Mouse (Mus musculus): ENCODE data around the gene Comt. TPM values are rescaled to one million over a fixed set of nuclear protein-coding genes. Genes with fewer than 3 reads are reported as not detected.

Gene Comt
- polyA plus RNA-seq, 1 experiment = 89.2 TPM

- H3K4me1 ChIP-seq (ENCODE audit: control insufficient read depth, insufficient read depth, low read length) = peaks cover 9% of the 10 kb centered on the region
- TF ChIP-seq POLR2A (IDR thresholded peaks at IDR 0.05; ENCODE audit: low read depth, low read length) (no peak), CTCF (IDR thresholded peaks at IDR 0.05; ENCODE audit: borderline replicate concordance, insufficient read depth, low read length) (no peak)
- H3K4me3 ChIP-seq (ENCODE audit: insufficient read depth, low read length) = no peak overlapping the region
Measured at GRCm38 (mm10) chr16:18416094-18416761, 10.4 kb downstream of the Comt start.

GRCm38 (mm10) chr16:18413032-18413816, 13.4 kb downstream of the Comt start:
- no peak overlapping the region for H3K4me3 ChIP-seq (ENCODE audit: insufficient read depth, low read length)
- H3K4me1 ChIP-seq (ENCODE audit: control insufficient read depth, insufficient read depth, low read length) = peaks cover 9% of the 10 kb centered on the region
- TF ChIP-seq CTCF (IDR thresholded peaks at IDR 0.05; ENCODE audit: borderline replicate concordance, insufficient read depth, low read length) (no peak), POLR2A (IDR thresholded peaks at IDR 0.05; ENCODE audit: low read depth, low read length) (no peak)
- H3K27ac ChIP-seq (ENCODE audit: insufficient read depth, low read length) = no peak overlapping the region

More at GRCm38 (mm10) chr16:18416094-18416761, 10.4 kb downstream of the Comt start:
- peak overlapping the region; percentile 96 for H3K27ac ChIP-seq (ENCODE audit: insufficient read depth, low read length)

GRCm38 (mm10) chr16:18411802-18412476, 14.7 kb downstream of the Comt start:
- H3K27ac ChIP-seq (ENCODE audit: insufficient read depth, low read length) = no peak overlapping the region
- TF ChIP-seq POLR2A (IDR thresholded peaks at IDR 0.05; ENCODE audit: low read depth, low read length) (no peak), CTCF (IDR thresholded peaks at IDR 0.05; ENCODE audit: borderline replicate concordance, insufficient read depth, low read length) (no peak)

GRCm38 (mm10) chr16:18411026-18411649, 15.5 kb downstream of the Comt start:
- no peak overlapping the region for H3K27ac ChIP-seq (ENCODE audit: insufficient read depth, low read length)
- H3K4me1 ChIP-seq (ENCODE audit: control insufficient read depth, insufficient read depth, low read length) = peaks cover 3% of the 10 kb centered on the region; the same call in 1 of the 2 replicates
- TF ChIP-seq POLR2A (IDR thresholded peaks at IDR 0.05; ENCODE audit: low read depth, low read length) (no peak), CTCF (IDR thresholded peaks at IDR 0.05; ENCODE audit: borderline replicate concordance, insufficient read depth, low read length) (no peak)
- no peak overlapping the region for H3K4me3 ChIP-seq (ENCODE audit: insufficient read depth, low read length)

More at GRCm38 (mm10) chr16:18411802-18412476, 14.7 kb downstream of the Comt start:
- no peak overlapping the region for H3K4me3 ChIP-seq (ENCODE audit: insufficient read depth, low read length)
- peaks cover 9% of the 10 kb centered on the region for H3K4me1 ChIP-seq (ENCODE audit: control insufficient read depth, insufficient read depth, low read length)

GRCm38 (mm10) chr16:18410418-18410817, 16.2 kb downstream of the Comt start:
- H3K4me1 ChIP-seq (ENCODE audit: control insufficient read depth, insufficient read depth, low read length) = peaks cover under 1% of the 10 kb centered on the region; the same call in 1 of the 2 replicates
- no peak overlapping the region for H3K27ac ChIP-seq (ENCODE audit: insufficient read depth, low read length)
- H3K4me3 ChIP-seq (ENCODE audit: insufficient read depth, low read length) = no peak overlapping the region
- TF ChIP-seq POLR2A (IDR thresholded peaks at IDR 0.05; ENCODE audit: low read depth, low read length) = no peak
- TF ChIP-seq CTCF (IDR thresholded peaks at IDR 0.05; ENCODE audit: borderline replicate concordance, insufficient read depth, low read length) = no peak

GRCm38 (mm10) chr16:18409776-18410175, 16.9 kb downstream of the Comt start:
- Histone ChIP-seq H3K4me3 (ENCODE audit: insufficient read depth, low read length) (no peak overlapping the region), H3K4me1 (ENCODE audit: control insufficient read depth, insufficient read depth, low read length) (no peaks in the 10 kb centered on the region), H3K27ac (ENCODE audit: insufficient read depth, low read length) (no peak overlapping the region)
- TF ChIP-seq CTCF (IDR thresholded peaks at IDR 0.05; ENCODE audit: borderline replicate concordance, insufficient read depth, low read length) (no peak), POLR2A (IDR thresholded peaks at IDR 0.05; ENCODE audit: low read depth, low read length) (no peak)

- H3K4me1 ChIP-seq (ENCODE audit: control insufficient read depth, insufficient read depth, low read length) = no peaks in the 10 kb centered on the region
- no peak overlapping the region for H3K27ac ChIP-seq (ENCODE audit: insufficient read depth, low read length)
- no peak overlapping the region for H3K4me3 ChIP-seq (ENCODE audit: insufficient read depth, low read length)
- no peak for TF ChIP-seq CTCF (IDR thresholded peaks at IDR 0.05; ENCODE audit: borderline replicate concordance, insufficient read depth, low read length)
Measured at GRCm38 (mm10) chr16:18407912-18408311, 18.7 kb downstream of the Comt start.

GRCm38 (mm10) chr16:18406293-18406692, 20.4 kb downstream of the Comt start:
- Histone ChIP-seq H3K27ac (ENCODE audit: insufficient read depth, low read length) (peak overlapping the region; percentile 1; the same call in 1 of the 2 replicates), H3K4me3 (ENCODE audit: insufficient read depth, low read length) (no peak overlapping the region), H3K4me1 (ENCODE audit: control insufficient read depth, insufficient read depth, low read length) (no peaks in the 10 kb centered on the region)
- TF ChIP-seq POLR2A (IDR thresholded peaks at IDR 0.05; ENCODE audit: low read depth, low read length) (no peak), CTCF (IDR thresholded peaks at IDR 0.05; ENCODE audit: borderline replicate concordance, insufficient read depth, low read length) (peak; percentile 95)

- no peaks in the 10 kb centered on the region for H3K4me1 ChIP-seq (ENCODE audit: control insufficient read depth, insufficient read depth, low read length)
- H3K27ac ChIP-seq (ENCODE audit: insufficient read depth, low read length) = no peak overlapping the region
- no peak for TF ChIP-seq CTCF (IDR thresholded peaks at IDR 0.05; ENCODE audit: borderline replicate concordance, insufficient read depth, low read length)
- TF ChIP-seq POLR2A (IDR thresholded peaks at IDR 0.05; ENCODE audit: low read depth, low read length) = no peak
- no peak overlapping the region for H3K4me3 ChIP-seq (ENCODE audit: insufficient read depth, low read length)
Measured at GRCm38 (mm10) chr16:18405876-18406275, 20.8 kb downstream of the Comt start.
